Mouse (Mus musculus): ENCODE data around the gene Sema4f. TPM values are rescaled to one million over a fixed set of nuclear protein-coding genes. Genes with fewer than 3 reads are reported as not detected.

Sema4f gene
- polyA plus RNA-seq, 1 experiment from 2014 or later, result 0.56 TPM

- no peak overlapping the region for H3K4me2 ChIP-seq (replicated peaks; ENCODE audit: low read depth)
- H3K4me1 ChIP-seq (replicated peaks; ENCODE audit: control insufficient read depth, insufficient read depth, low read length), result no peaks in the 10 kb centered on the region
- no peaks in the 10 kb centered on the region for H3K9me3 ChIP-seq (ENCODE audit: control insufficient read depth)
- TF ChIP-seq CTCF (IDR thresholded peaks at IDR 0.05; ENCODE audit: low read depth), result no peak
- no peak overlapping the region for H3K9ac ChIP-seq (ENCODE audit: low read depth, low read length)
- H3K27ac ChIP-seq (ENCODE audit: low read depth, low read length), result no peak overlapping the region
- no peaks in the 10 kb centered on the region for H3K36me3 ChIP-seq (ENCODE audit: control insufficient read depth, insufficient read depth)
- no peak overlapping the region for H3K4me3 ChIP-seq (ENCODE audit: low read depth, low read length)
- WGBS, result 56% methylated on average over 3 of the region's 3 CpGs
- no peak for ATAC-seq
- H3K27me3 ChIP-seq (replicated peaks; ENCODE audit: control insufficient read depth, insufficient read depth, low read length), result no peaks in the 10 kb centered on the region
Measured at GRCm38 (mm10) chr6:82897311-82897710, 42.3 kb downstream of the Sema4f start.

- Histone ChIP-seq H3K9me3 (ENCODE audit: control insufficient read depth) (no peaks in the 10 kb centered on the region), H3K4me2 (replicated peaks; ENCODE audit: low read depth) (no peak overlapping the region), H3K9ac (ENCODE audit: low read depth, low read length) (no peak overlapping the region), H3K4me1 (replicated peaks; ENCODE audit: control insufficient read depth, insufficient read depth, low read length) (no peaks in the 10 kb centered on the region), H3K36me3 (ENCODE audit: control insufficient read depth, insufficient read depth) (no peaks in the 10 kb centered on the region), H3K27me3 (replicated peaks; ENCODE audit: control insufficient read depth, insufficient read depth, low read length) (no peaks in the 10 kb centered on the region), H3K27ac (ENCODE audit: low read depth, low read length) (no peak overlapping the region), H3K4me3 (ENCODE audit: low read depth, low read length) (no peak overlapping the region)
- 61% methylated on average over 3 of the region's 3 CpGs for WGBS
- ATAC-seq, result no peak
- TF ChIP-seq CTCF (IDR thresholded peaks at IDR 0.05; ENCODE audit: low read depth), result no peak
Measured at GRCm38 (mm10) chr6:82893415-82893814, 46.2 kb downstream of the Sema4f start.

GRCm38 (mm10) chr6:82892540-82892939 is 47.0 kb downstream of the Sema4f start:
- Histone ChIP-seq H3K4me3 (ENCODE audit: low read depth, low read length) (no peak overlapping the region), H3K4me2 (replicated peaks; ENCODE audit: low read depth) (no peak overlapping the region), H3K27me3 (replicated peaks; ENCODE audit: control insufficient read depth, insufficient read depth, low read length) (no peaks in the 10 kb centered on the region), H3K9me3 (ENCODE audit: control insufficient read depth) (no peaks in the 10 kb centered on the region), H3K27ac (ENCODE audit: low read depth, low read length) (no peak overlapping the region), H3K36me3 (ENCODE audit: control insufficient read depth, insufficient read depth) (no peaks in the 10 kb centered on the region), H3K9ac (ENCODE audit: low read depth, low read length) (no peak overlapping the region), H3K4me1 (replicated peaks; ENCODE audit: control insufficient read depth, insufficient read depth, low read length) (no peaks in the 10 kb centered on the region)
- TF ChIP-seq CTCF (IDR thresholded peaks at IDR 0.05; ENCODE audit: low read depth), result peak; percentile 66
- ATAC-seq, result no peak
- WGBS, result 84% methylated on average over 2 of the region's 2 CpGs

GRCm38 (mm10) chr6:82891488-82891887 is 48.1 kb downstream of the Sema4f start:
- H3K9ac ChIP-seq (ENCODE audit: low read depth, low read length), result no peak overlapping the region
- no peaks in the 10 kb centered on the region for H3K9me3 ChIP-seq (ENCODE audit: control insufficient read depth)
- no peaks in the 10 kb centered on the region for H3K36me3 ChIP-seq (ENCODE audit: control insufficient read depth, insufficient read depth)
- H3K27me3 ChIP-seq (replicated peaks; ENCODE audit: control insufficient read depth, insufficient read depth, low read length), result no peaks in the 10 kb centered on the region
- TF ChIP-seq CTCF (IDR thresholded peaks at IDR 0.05; ENCODE audit: low read depth), result no peak
- no peaks in the 10 kb centered on the region for H3K4me1 ChIP-seq (replicated peaks; ENCODE audit: control insufficient read depth, insufficient read depth, low read length)
- no peak overlapping the region for H3K4me3 ChIP-seq (ENCODE audit: low read depth, low read length)
- H3K27ac ChIP-seq (ENCODE audit: low read depth, low read length), result no peak overlapping the region
- ATAC-seq, result peak; percentile 70; the same call in 1 of the 2 replicates
- no peak overlapping the region for H3K4me2 ChIP-seq (replicated peaks; ENCODE audit: low read depth)
- WGBS, result 26% methylated on average over 6 of the region's 6 CpGs

GRCm38 (mm10) chr6:82886330-82886729 is 53.2 kb downstream of the Sema4f start:
- no peak overlapping the region for H3K4me3 ChIP-seq (ENCODE audit: low read depth, low read length)
- no peak overlapping the region for H3K27ac ChIP-seq (ENCODE audit: low read depth, low read length)
- 0 out of 2 replicates have a peak, but pooled peaks have one; percentile 13 for ATAC-seq
- H3K9me3 ChIP-seq (ENCODE audit: control insufficient read depth), result no peaks in the 10 kb centered on the region
- TF ChIP-seq CTCF (IDR thresholded peaks at IDR 0.05; ENCODE audit: low read depth), result no peak
- H3K9ac ChIP-seq (ENCODE audit: low read depth, low read length), result no peak overlapping the region
- H3K27me3 ChIP-seq (replicated peaks; ENCODE audit: control insufficient read depth, insufficient read depth, low read length), result no peaks in the 10 kb centered on the region
- no peaks in the 10 kb centered on the region; the same call in 1 of the 2 replicates for H3K4me1 ChIP-seq (replicated peaks; ENCODE audit: control insufficient read depth, insufficient read depth, low read length)
- no peaks in the 10 kb centered on the region for H3K36me3 ChIP-seq (ENCODE audit: control insufficient read depth, insufficient read depth)
- WGBS, result 88% methylated on average over 4 of the region's 4 CpGs
- no peak overlapping the region for H3K4me2 ChIP-seq (replicated peaks; ENCODE audit: low read depth)

GRCm38 (mm10) chr6:82885909-82886308 is 53.7 kb downstream of the Sema4f start:
- no peaks in the 10 kb centered on the region; the same call in 1 of the 2 replicates for H3K4me1 ChIP-seq (replicated peaks; ENCODE audit: control insufficient read depth, insufficient read depth, low read length)
- no peak overlapping the region for H3K9ac ChIP-seq (ENCODE audit: low read depth, low read length)
- no peak for TF ChIP-seq CTCF (IDR thresholded peaks at IDR 0.05; ENCODE audit: low read depth)
- H3K36me3 ChIP-seq (ENCODE audit: control insufficient read depth, insufficient read depth), result no peaks in the 10 kb centered on the region
- no peak overlapping the region for H3K4me3 ChIP-seq (ENCODE audit: low read depth, low read length)
- H3K4me2 ChIP-seq (replicated peaks; ENCODE audit: low read depth), result no peak overlapping the region
- ATAC-seq, result no peak
- H3K27ac ChIP-seq (ENCODE audit: low read depth, low read length), result no peak overlapping the region
- 82% methylated on average over 4 of the region's 4 CpGs for WGBS
- no peaks in the 10 kb centered on the region for H3K27me3 ChIP-seq (replicated peaks; ENCODE audit: control insufficient read depth, insufficient read depth, low read length)
- H3K9me3 ChIP-seq (ENCODE audit: control insufficient read depth), result no peaks in the 10 kb centered on the region

- Histone ChIP-seq H3K4me2 (replicated peaks; ENCODE audit: low read depth) (no peak overlapping the region), H3K9ac (ENCODE audit: low read depth, low read length) (no peak overlapping the region), H3K4me3 (ENCODE audit: low read depth, low read length) (no peak overlapping the region), H3K27ac (ENCODE audit: low read depth, low read length) (no peak overlapping the region), H3K9me3 (ENCODE audit: control insufficient read depth) (no peaks in the 10 kb centered on the region), H3K4me1 (replicated peaks; ENCODE audit: control insufficient read depth, insufficient read depth, low read length) (no peaks in the 10 kb centered on the region; the same call in 1 of the 2 replicates), H3K27me3 (replicated peaks; ENCODE audit: control insufficient read depth, insufficient read depth, low read length) (no peaks in the 10 kb centered on the region), H3K36me3 (ENCODE audit: control insufficient read depth, insufficient read depth) (no peaks in the 10 kb centered on the region)
- no peak for TF ChIP-seq CTCF (IDR thresholded peaks at IDR 0.05; ENCODE audit: low read depth)
- no peak for ATAC-seq
- 85% methylated on average over 2 of the region's 2 CpGs for WGBS
Measured at GRCm38 (mm10) chr6:82885441-82885840, 54.1 kb downstream of the Sema4f start.

Measured in intestine, postnatal 0 days (tissue).